Mouse (Mus musculus) urinary bladder, postnatal 14 days (tissue): ENCODE measurements around the gene Adamts8.

Experiments
- DNase-seq: peaks from one replicate; pipeline ENCODE4 v3.0.0; 2021; ENCODE audit warnings: low spot score

Adamts8 gene

GRCm38 (mm10) chr9:30922197-30922894, 20.0 kb upstream of the Adamts8 start, which contains the start of gene Adamts15:
TSS of gene Adamts15 (minus strand) at chr9:30922452.
- peak; percentile 76 for DNase-seq

- DNase-seq, result no peak
These were observed 13.6 kb upstream of the Adamts8 start for GRCm38 (mm10) chr9:30928759-30929158.

GRCm38 (mm10) chr9:30932346-30932745, 10.0 kb upstream of the Adamts8 start:
- no peak for DNase-seq

DNA sequence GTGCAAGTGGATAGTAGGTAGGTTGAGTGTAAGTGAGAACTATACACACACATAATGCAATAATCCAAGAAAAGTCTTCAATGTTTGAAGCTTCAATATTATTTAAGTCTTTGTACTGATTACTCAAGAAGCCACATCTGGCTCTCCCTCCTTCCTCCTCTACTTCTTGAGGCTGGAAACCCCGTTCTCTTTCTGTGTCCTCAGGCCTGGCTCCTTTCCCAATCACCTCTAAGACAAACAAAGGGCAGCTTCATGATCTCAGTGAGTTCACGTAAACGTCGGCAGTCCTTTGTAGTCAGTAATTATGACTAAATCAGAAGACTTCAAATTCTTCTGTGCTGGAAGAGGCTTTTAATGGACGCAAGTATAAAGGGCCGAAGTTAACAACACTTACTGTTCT, 7.5 kb upstream of the Adamts8 start:
- no peak for DNase-seq

DNA sequence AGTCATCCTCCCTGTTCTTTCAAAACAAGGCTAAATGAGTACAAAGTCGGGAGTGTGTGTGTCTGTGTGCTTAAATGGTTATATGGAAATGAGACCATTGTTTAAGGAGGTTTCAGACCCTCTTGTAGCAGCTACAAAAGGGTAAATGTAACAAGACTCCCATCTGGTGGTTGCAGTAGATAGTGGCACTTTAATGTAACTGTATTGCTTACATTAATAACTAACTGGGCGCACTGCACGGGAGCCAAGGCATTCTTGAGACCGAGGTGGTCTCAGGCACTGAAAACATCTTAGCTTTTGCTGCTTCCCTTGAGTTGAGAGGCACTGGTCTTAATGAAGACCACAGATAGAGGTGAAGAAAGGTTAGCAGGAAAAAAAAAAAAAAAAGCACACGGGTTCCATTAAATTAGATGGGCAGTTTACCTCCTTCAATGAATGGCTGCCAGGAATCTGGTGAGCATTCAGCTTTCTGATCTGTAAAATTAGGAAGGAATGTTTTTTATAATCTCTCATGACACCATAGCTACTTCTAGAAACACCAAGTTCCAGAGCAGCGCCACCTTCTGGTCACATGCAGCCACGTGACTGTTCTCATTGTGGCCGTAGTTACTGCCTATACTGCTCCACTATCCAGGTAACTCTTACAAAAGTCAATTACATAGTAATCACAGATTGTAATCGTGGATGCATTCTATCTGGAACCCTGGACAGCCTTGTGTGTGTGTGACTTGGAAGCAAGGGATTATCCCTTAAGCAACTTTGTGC, 5.5 kb upstream of the Adamts8 start:
- peak; percentile 70 for DNase-seq

GRCm38 (mm10) chr9:30940328-30940727, 2.0 kb upstream of the Adamts8 start:
- DNase-seq, result peak; percentile 90

DNA sequence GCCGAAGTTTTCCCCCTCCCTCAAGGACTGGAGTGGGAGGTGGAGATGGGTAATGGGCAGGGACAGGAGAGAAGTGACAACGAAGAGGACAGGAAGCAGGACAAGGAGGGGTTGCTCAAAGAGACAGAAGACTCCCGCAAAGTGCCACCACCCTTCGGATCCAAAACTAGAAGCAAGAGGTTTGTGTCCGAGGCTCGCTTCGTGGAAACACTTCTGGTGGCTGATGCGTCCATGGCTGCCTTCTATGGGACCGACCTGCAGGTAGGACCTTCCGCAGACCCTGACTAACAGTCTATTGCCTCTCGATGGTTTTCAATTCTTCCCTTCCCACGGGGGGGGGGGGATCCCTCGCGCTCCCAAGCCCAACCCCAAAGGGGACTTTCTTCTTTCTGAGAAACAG, 979 bp downstream of the Adamts8 start:
- no peak for DNase-seq

- no peak for DNase-seq
These were observed 1.9 kb downstream of the Adamts8 start for GRCm38 (mm10) chr9:30944234-30944633.

GRCm38 (mm10) chr9:30945276-30945675, 2.9 kb downstream of the Adamts8 start:
- DNase-seq, result no peak

- no peak for DNase-seq
These were observed 7.1 kb downstream of the Adamts8 start for GRCm38 (mm10) chr9:30949422-30949821.

- no peak for DNase-seq
These were observed 7.6 kb downstream of the Adamts8 start for GRCm38 (mm10) chr9:30949971-30950370.

DNA sequence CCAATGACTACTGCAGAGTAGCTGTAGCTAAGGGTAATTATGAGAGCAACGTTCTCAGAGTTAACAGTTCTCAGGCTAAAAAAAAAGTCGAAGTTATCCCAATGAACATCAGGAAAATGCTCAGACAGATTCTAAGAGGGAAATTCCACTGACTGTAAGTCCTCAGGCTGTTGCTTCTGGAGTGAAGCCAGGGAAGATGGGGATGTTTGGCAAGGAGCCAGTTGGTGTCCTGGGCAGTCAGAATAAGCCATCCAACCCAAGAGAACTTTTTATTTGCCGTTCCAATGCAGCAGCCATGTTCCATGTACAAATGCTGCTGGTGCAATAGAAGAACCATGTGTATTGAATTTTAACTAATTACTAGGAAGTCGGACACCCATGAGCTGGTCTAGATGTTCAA, 8.2 kb downstream of the Adamts8 start:
- DNase-seq, result no peak

DNA sequence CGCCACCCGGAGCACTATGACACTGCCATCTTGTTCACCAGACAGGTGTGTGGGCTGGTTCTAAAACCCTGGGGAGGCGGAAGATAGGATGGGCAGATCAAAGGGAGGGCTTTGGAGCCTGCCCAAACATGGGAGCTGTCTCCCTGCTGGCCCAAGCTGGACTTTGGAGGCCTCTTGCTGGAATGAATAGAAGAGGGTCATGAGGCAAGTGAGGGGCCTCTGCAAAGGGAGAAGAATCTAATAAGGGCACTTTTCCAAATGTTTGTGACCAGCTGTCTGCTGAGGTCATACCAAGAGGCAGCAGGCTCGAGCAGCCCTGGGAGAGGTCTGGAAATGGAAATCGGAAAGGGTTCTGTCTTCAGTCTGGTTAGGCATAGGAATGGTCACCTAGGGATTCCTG, 9.1 kb downstream of the Adamts8 start:
- DNase-seq, result no peak

- DNase-seq, result no peak
These were observed 10.9 kb downstream of the Adamts8 start for GRCm38 (mm10) chr9:30953287-30953686.

DNA sequence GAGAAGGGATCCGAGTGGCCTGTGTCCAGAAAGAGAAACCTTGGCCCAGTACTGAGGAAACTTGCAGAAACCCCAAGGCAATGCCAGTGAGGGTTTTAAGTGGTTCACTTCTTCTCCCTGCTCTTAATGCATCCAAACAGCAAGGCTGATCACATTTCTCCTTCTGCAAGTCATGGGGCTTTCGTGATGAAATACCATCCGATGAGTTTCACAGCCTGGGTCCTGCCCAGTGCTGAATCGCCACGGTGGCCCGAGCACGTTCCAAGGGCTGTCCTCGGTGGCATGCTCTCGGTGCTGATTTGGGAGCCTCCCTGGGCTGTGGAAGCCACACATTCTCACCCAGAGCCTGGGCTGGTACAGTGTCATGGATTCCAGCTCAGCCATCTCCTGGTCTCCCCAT, 12.9 kb downstream of the Adamts8 start:
- DNase-seq, result no peak

- DNase-seq, result no peak
These were observed 21.4 kb downstream of the Adamts8 start for GRCm38 (mm10) chr9:30963780-30964179.

DNA sequence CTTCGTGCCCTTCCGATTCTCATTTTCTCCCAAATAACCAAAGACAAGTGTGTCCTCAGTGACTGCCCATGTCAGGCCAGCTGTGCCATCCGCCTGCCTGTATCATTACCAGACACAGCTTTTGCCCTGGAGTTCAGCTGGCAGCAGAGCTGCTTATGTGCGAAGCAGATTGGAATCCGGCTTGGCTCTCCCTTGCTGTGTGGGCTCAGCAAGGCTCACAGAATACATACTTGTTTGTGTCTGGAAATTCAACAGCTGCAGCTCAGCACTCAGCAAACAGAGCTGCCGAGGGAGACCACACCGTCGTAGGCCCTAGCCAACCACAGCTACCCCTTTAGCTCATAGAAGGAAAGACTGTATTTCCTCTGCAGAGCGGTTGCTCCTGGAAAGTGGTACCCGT, 22.3 kb downstream of the Adamts8 start:
- peak; percentile 27 for DNase-seq

DNA sequence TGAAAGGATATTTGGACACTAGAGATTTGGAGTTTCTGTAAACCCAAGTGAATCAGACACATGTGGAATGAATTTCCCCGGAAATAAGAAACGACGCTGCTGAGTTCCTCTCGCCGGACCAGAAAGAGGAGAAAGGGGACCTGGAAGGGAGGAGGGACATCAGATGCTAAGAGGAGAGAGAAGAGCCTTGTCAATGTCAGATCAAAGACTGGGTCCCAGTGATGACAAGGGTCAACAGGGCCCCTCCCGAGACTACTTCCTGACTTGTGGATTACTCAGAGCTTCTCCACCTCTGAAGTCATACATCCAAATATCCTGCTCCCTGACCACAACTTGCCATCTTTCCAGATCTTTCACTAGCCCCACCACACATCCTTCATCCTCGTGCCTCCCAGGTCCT, 24.5 kb downstream of the Adamts8 start:
- no peak for DNase-seq

GRCm38 (mm10) chr9:30968130-30968529, 25.8 kb downstream of the Adamts8 start:
- DNase-seq, result no peak

DNA sequence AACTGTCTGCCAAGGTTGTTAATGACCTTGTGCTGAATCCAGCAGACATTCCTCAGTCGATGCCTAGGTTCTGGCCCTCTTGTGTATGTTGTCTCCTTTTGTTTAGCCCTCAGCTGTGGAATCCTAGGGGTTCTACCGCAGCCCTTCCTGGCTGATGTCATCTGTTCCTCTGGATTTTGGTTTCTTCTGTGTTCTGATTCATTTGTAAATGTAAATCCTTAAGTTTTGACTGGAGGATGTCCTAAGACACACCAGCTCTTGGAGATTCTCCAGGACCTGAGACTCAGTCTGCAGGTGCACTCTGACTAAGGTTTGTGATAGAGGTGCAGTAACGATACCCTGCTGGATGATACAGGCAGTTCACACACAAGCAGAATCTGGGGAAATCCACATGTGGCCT, 27.6 kb downstream of the Adamts8 start:
- no peak for DNase-seq

- DNase-seq, result no peak
These were observed 29.6 kb downstream of the Adamts8 start for GRCm38 (mm10) chr9:30971967-30972366.

- peak; percentile 15 for DNase-seq
These were observed 34.1 kb downstream of the Adamts8 start for GRCm38 (mm10) chr9:30976339-30977023.

DNA sequence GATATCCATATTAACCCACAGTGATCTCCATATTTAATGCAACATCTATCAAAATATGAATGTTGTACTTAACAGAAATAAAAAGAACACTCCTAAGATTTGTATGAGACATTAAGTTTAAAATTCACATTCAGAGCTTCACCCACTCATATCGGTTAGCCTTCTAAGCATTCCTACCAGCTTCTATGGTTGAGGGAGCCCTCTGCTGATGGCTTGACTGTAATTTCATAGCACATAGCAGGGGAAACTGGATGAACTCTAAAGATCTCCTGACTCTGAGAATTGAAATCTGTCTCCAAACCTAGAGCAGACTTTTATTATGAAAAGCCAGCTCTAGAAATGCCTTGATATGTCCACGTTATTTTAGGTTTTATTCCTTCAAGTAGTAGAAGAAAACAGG, 38.1 kb downstream of the Adamts8 start:
- DNase-seq, result no peak
